Mouse (Mus musculus) ES-Bruce4 (cell line): ENCODE measurements at regions not wholly inside any gene's neighbourhood (a gene's known extent, or its start where the extent isn't known, plus 50 kb on each side); places are given as distances from the start of the nearest gene placed in this dataset.

Source experiments
- H3K27ac ChIP-seq: 2 replicates; pipeline ENCODE4 v1.5.1; 2012; ENCODE audit warnings: low read length, inconsistent platforms; ENCODE audit not compliant: insufficient read depth
- H3K27me3 ChIP-seq: 2 replicates; pipeline ENCODE4 v1.6.1; 2012; ENCODE audit warnings: mild to moderate bottlenecking, low read length, inconsistent platforms; ENCODE audit not compliant: control insufficient read depth, poor library complexity, insufficient read depth, severe bottlenecking
- H3K36me3 ChIP-seq: 2 replicates; pipeline ENCODE4 v1.6.1; 2012; ENCODE audit warnings: inconsistent platforms, mild to moderate bottlenecking, low read length, moderate library complexity; ENCODE audit not compliant: control insufficient read depth, poor library complexity, insufficient read depth, severe bottlenecking
- H3K4me1 ChIP-seq: one replicate; pipeline ENCODE4 v1.8.1; 2011; ENCODE audit warnings: low read length; ENCODE audit not compliant: control insufficient read depth, insufficient read depth
- H3K4me3 ChIP-seq: 2 replicates; pipeline ENCODE4 v1.5.1; 2011; ENCODE audit warnings: low read depth, mild to moderate bottlenecking, low read length
- H3K9ac ChIP-seq: 2 replicates; pipeline ENCODE4 v1.6.1; 2012; ENCODE audit warnings: low read depth, mild to moderate bottlenecking, inconsistent platforms; ENCODE audit not compliant: poor library complexity, severe bottlenecking
- H3K9me3 ChIP-seq: replicated peaks from 2 replicates; pipeline ENCODE4 v1.6.1; 2012; ENCODE audit warnings: mild to moderate bottlenecking, low read length, inconsistent platforms; ENCODE audit not compliant: control insufficient read depth, poor library complexity, insufficient read depth, severe bottlenecking
- CTCF ChIP-seq: IDR thresholded peaks from one replicate; pipeline ENCODE4 v1.8.1; 2011; ENCODE audit warnings: low read depth, low read length
- EP300 ChIP-seq: IDR thresholded peaks from 2 replicates; pipeline ENCODE4 v1.6.1; 2011; ENCODE audit warnings: low read depth, low read length; ENCODE audit not compliant: insufficient read depth
- POLR2A ChIP-seq: IDR thresholded peaks from one replicate; pipeline ENCODE4 v1.8.1; 2011; ENCODE audit warnings: low read length; ENCODE audit not compliant: insufficient read depth

GRCm38 (mm10) chr10:19161149-19161548, 145.7 kb upstream of the Tnfaip3 start:
- H3K27ac ChIP-seq, result no peak overlapping the region
- no peaks in the 10 kb centered on the region for H3K4me1 ChIP-seq
- no peaks in the 10 kb centered on the region for H3K27me3 ChIP-seq
- no peak overlapping the region for H3K4me3 ChIP-seq
- no peaks in the 10 kb centered on the region for H3K9me3 ChIP-seq
- TF ChIP-seq POLR2A (no peak), CTCF (no peak), EP300 (no peak)
- no peaks in the 10 kb centered on the region for H3K36me3 ChIP-seq
- H3K9ac ChIP-seq, result no peak overlapping the region

- Histone ChIP-seq H3K27ac (no peak overlapping the region), H3K27me3 (no peaks in the 10 kb centered on the region), H3K9me3 (no peaks in the 10 kb centered on the region; the same call in 1 of the 2 replicates), H3K4me3 (no peak overlapping the region), H3K36me3 (no peaks in the 10 kb centered on the region), H3K9ac (no peak overlapping the region), H3K4me1 (no peaks in the 10 kb centered on the region)
- TF ChIP-seq CTCF, result no peak
- TF ChIP-seq POLR2A, result no peak
- no peak for TF ChIP-seq EP300
Measured at GRCm38 (mm10) chr10:19154041-19154440, 138.6 kb upstream of the Tnfaip3 start.

GRCm38 (mm10) chr10:19152773-19153172, 137.3 kb upstream of the Tnfaip3 start:
- Histone ChIP-seq H3K4me3 (no peak overlapping the region), H3K36me3 (no peaks in the 10 kb centered on the region), H3K9me3 (no peaks in the 10 kb centered on the region; the same call in 1 of the 2 replicates), H3K27me3 (no peaks in the 10 kb centered on the region), H3K9ac (no peak overlapping the region), H3K27ac (no peak overlapping the region), H3K4me1 (no peaks in the 10 kb centered on the region)
- TF ChIP-seq CTCF (no peak), EP300 (no peak), POLR2A (no peak)

- TF ChIP-seq CTCF, result no peak
- TF ChIP-seq EP300, result no peak
- no peak for TF ChIP-seq POLR2A
- Histone ChIP-seq H3K27me3 (no peaks in the 10 kb centered on the region), H3K27ac (no peak overlapping the region), H3K4me1 (no peaks in the 10 kb centered on the region), H3K9me3 (no peaks in the 10 kb centered on the region; the same call in 1 of the 2 replicates), H3K9ac (no peak overlapping the region), H3K4me3 (no peak overlapping the region), H3K36me3 (no peaks in the 10 kb centered on the region)
Measured at GRCm38 (mm10) chr10:19150766-19151165, 135.3 kb upstream of the Tnfaip3 start.

GRCm38 (mm10) chr10:19150005-19150404, 134.5 kb upstream of the Tnfaip3 start:
- H3K4me3 ChIP-seq, result no peak overlapping the region
- no peak overlapping the region for H3K9ac ChIP-seq
- H3K36me3 ChIP-seq, result no peaks in the 10 kb centered on the region
- no peaks in the 10 kb centered on the region for H3K27me3 ChIP-seq
- no peaks in the 10 kb centered on the region; the same call in 1 of the 2 replicates for H3K9me3 ChIP-seq
- H3K27ac ChIP-seq, result no peak overlapping the region
- H3K4me1 ChIP-seq, result no peaks in the 10 kb centered on the region
- TF ChIP-seq EP300 (no peak), CTCF (no peak), POLR2A (no peak)

GRCm38 (mm10) chr10:19149196-19149869, 133.9 kb upstream of the Tnfaip3 start:
- H3K27ac ChIP-seq, result no peak overlapping the region
- no peak overlapping the region for H3K4me3 ChIP-seq
- no peak overlapping the region for H3K9ac ChIP-seq
- TF ChIP-seq EP300 (no peak), CTCF (no peak), POLR2A (no peak)
- no peaks in the 10 kb centered on the region; the same call in 1 of the 2 replicates for H3K9me3 ChIP-seq
- no peaks in the 10 kb centered on the region for H3K4me1 ChIP-seq
- H3K27me3 ChIP-seq, result no peaks in the 10 kb centered on the region
- H3K36me3 ChIP-seq, result no peaks in the 10 kb centered on the region
